Mouse (Mus musculus): ENCODE measurements around the gene D630003M21Rik.

- peak; percentile 100 for TF ChIP-seq CTCF (IDR thresholded peaks at IDR 0.05; ENCODE audit: low read depth, low read length)
- TF ChIP-seq POLR2A (IDR thresholded peaks at IDR 0.05; ENCODE audit: extremely low read depth, insufficient read depth, low read length), result no peak
Measured at GRCm38 (mm10) chr2:158207848-158208247, 21.2 kb downstream of the D630003M21Rik start.
